Mouse (Mus musculus): ENCODE measurements around the gene Nudt4.

GRCm38 (mm10) chr10:95576876-95577566, 13.1 kb upstream of the Nudt4 start:
- TF ChIP-seq TCF12 (IDR thresholded peaks at IDR 0.05; ENCODE audit: insufficient read depth, poor library complexity, severe bottlenecking) (no peak), MYOD1 (IDR thresholded peaks at IDR 0.05; ENCODE audit: control insufficient read depth in 1 of 3, insufficient read length in 2 of 3, low read depth in 2 of 3) (no peak), CEBPB (IDR thresholded peaks at IDR 0.05; ENCODE audit: insufficient read depth, poor library complexity, severe bottlenecking) (no peak)

Measured in myocyte (in vitro differentiated cells).